Mouse (Mus musculus) liver, postnatal 0 days (tissue): ENCODE measurements around the gene Poc1b. TPM values are rescaled to one million over a fixed set of nuclear protein-coding genes. Genes with fewer than 3 reads are reported as not detected.

Experiments
- ATAC-seq: fragments of 200-750 bp; cut with Nextera tagmentation; 2 replicates; pipeline ENCODE4 v1.8.0; 2017; ENCODE audit warnings: mild to moderate bottlenecking, moderate library complexity
- DNase-seq: peaks from one replicate; pipeline ENCODE4 v3.0.0-alpha.2; 2016
- H3K27ac ChIP-seq: fragments of 300-500 bp; sonication (generic); 2 replicates; pipeline ENCODE4 v1.5.1; 2014; ENCODE audit warnings: antibody characterized with exemption, moderate library complexity, mild to moderate bottlenecking, low read depth
- H3K27me3 ChIP-seq: fragments of 300-500 bp; sonication (generic); 2 replicates; pipeline ENCODE4 v1.6.1; 2014; ENCODE audit warnings: low read length, control low read depth, mixed read lengths; ENCODE audit not compliant: insufficient read depth
- H3K36me3 ChIP-seq: fragments of 300-500 bp; sonication (generic); replicated peaks from 2 replicates; pipeline ENCODE4 v1.6.1; 2014; ENCODE audit warnings: mild to moderate bottlenecking, control low read depth, low read length, moderate library complexity, mixed read lengths; ENCODE audit not compliant: insufficient read depth
- H3K4me1 ChIP-seq: fragments of 300-500 bp; sonication (generic); 2 replicates; pipeline ENCODE4 v1.6.1; 2014; ENCODE audit warnings: antibody characterized with exemption, mild to moderate bottlenecking, control low read depth; ENCODE audit not compliant: insufficient read depth
- H3K4me2 ChIP-seq: fragments of 300-500 bp; sonication (generic); 2 replicates; pipeline ENCODE4 v1.6.1; 2014; ENCODE audit warnings: low read depth, mild to moderate bottlenecking, low read length, moderate library complexity, mixed read lengths
- H3K4me3 ChIP-seq: fragments of 300-500 bp; sonication (generic); 2 replicates; pipeline ENCODE4 v1.5.1; 2014; ENCODE audit warnings: low read depth, low read length
- H3K9ac ChIP-seq: fragments of 300-500 bp; sonication (generic); replicated peaks from 2 replicates; pipeline ENCODE4 v1.6.1; 2014; ENCODE audit warnings: mild to moderate bottlenecking, moderate library complexity
- H3K9me3 ChIP-seq: fragments of 300-500 bp; sonication (generic); 2 replicates; pipeline ENCODE4 v1.6.1; 2016; ENCODE audit warnings: mild to moderate bottlenecking, control low read depth, low read length, mixed read lengths
- CTCF ChIP-seq: sonication (generic); IDR thresholded peaks from 2 replicates; pipeline ENCODE4 v1.5.1; 2016; ENCODE audit warnings: antibody characterized with exemption, low read depth
- EP300 ChIP-seq: IDR thresholded peaks from 2 replicates; pipeline ENCODE4 v1.6.1; 2016; ENCODE audit warnings: antibody characterized with exemption, low read depth, mild to moderate bottlenecking
- WGBS: fragments of 180-500 bp; shearing (Covaris S2); extraction: QIAGEN DNeasy Blood & Tissue Kit; methylation state at CpG from one replicate; pipeline ENCODE4 v1.1.7; 2014; ENCODE audit not compliant: insufficient replicate concordance; 5-methylcytosine and 5-hydroxymethylcytosine counted together
- polyA plus RNA-seq: library from polyadenylated mRNA; unstranded; fragments of >200 nt; fragmentation: Nextera tagmentation; extraction: Ambion mirVana; gene quantifications from 2 replicates; pipeline ENCODE4 v1.2.1, GENCODE M21; 2015

The Poc1b gene
- polyA plus RNA-seq, 1 experiment from 2014 or later, result 3.9 TPM

- peak overlapping the region; percentile 22 for H3K4me2 ChIP-seq
- H3K9me3 ChIP-seq, result no peaks in the 10 kb centered on the region
- ATAC-seq, result peak; percentile 13; the same call in 1 of the 2 replicates
- H3K4me1 ChIP-seq, result peaks cover 29% of the 10 kb centered on the region
- no peaks in the 10 kb centered on the region for H3K36me3 ChIP-seq
- no peak overlapping the region for H3K9ac ChIP-seq
- 52% methylated on average over 11 of the region's 11 CpGs for WGBS
- no peaks in the 10 kb centered on the region for H3K27me3 ChIP-seq
- peak overlapping the region; percentile 80 for H3K27ac ChIP-seq
- no peak for DNase-seq
- peak; percentile 47 for TF ChIP-seq CTCF
- no peak for TF ChIP-seq EP300
- no peak overlapping the region for H3K4me3 ChIP-seq
Observed at GRCm38 (mm10) chr10:99168840-99169764, 62.3 kb downstream of the Poc1b start.

- Histone ChIP-seq H3K36me3 (no peaks in the 10 kb centered on the region), H3K4me2 (peak overlapping the region; percentile 22; the same call in 1 of the 2 replicates), H3K4me3 (no peak overlapping the region), H3K27me3 (no peaks in the 10 kb centered on the region), H3K4me1 (peaks cover 29% of the 10 kb centered on the region), H3K27ac (peak overlapping the region; percentile 80), H3K9me3 (no peaks in the 10 kb centered on the region), H3K9ac (no peak overlapping the region)
- DNase-seq (peak; percentile 37), ATAC-seq (peak; percentile 70)
- WGBS, result 35% methylated on average over 5 of the region's 5 CpGs
- TF ChIP-seq CTCF, result no peak
- peak; percentile 73 for TF ChIP-seq EP300
Observed at GRCm38 (mm10) chr10:99169765-99170129, 62.9 kb downstream of the Poc1b start.

GRCm38 (mm10) chr10:99171961-99172497 is 65.2 kb downstream of the Poc1b start:
- Histone ChIP-seq H3K27ac (peak overlapping the region; percentile 72), H3K27me3 (no peaks in the 10 kb centered on the region), H3K9me3 (no peaks in the 10 kb centered on the region), H3K4me3 (no peak overlapping the region), H3K9ac (no peak overlapping the region), H3K4me2 (peak overlapping the region; percentile 47), H3K4me1 (peaks cover 27% of the 10 kb centered on the region), H3K36me3 (no peaks in the 10 kb centered on the region)
- DNase-seq (peak; percentile 43), ATAC-seq (peak; percentile 57)
- 21% methylated on average over 12 of the region's 12 CpGs for WGBS
- TF ChIP-seq CTCF, result no peak
- no peak; the same call in 1 of the 2 replicates for TF ChIP-seq EP300

GRCm38 (mm10) chr10:99172906-99173507 is 66.2 kb downstream of the Poc1b start:
- WGBS, result 58% methylated on average over 7 of the region's 7 CpGs
- Histone ChIP-seq H3K27ac (no peak overlapping the region), H3K9me3 (no peaks in the 10 kb centered on the region), H3K4me2 (no peak overlapping the region), H3K4me1 (peaks cover 27% of the 10 kb centered on the region), H3K27me3 (no peaks in the 10 kb centered on the region), H3K9ac (no peak overlapping the region), H3K36me3 (no peaks in the 10 kb centered on the region), H3K4me3 (no peak overlapping the region)
- DNase-seq (no peak), ATAC-seq (no peak)
- TF ChIP-seq CTCF (no peak), EP300 (no peak)

- no peaks in the 10 kb centered on the region for H3K36me3 ChIP-seq
- no peaks in the 10 kb centered on the region for H3K27me3 ChIP-seq
- no peak overlapping the region for H3K4me3 ChIP-seq
- H3K4me2 ChIP-seq, result no peak overlapping the region
- no peak for ATAC-seq
- H3K9ac ChIP-seq, result no peak overlapping the region
- H3K9me3 ChIP-seq, result no peaks in the 10 kb centered on the region
- no peak for DNase-seq
- TF ChIP-seq EP300 (no peak), CTCF (no peak)
- H3K27ac ChIP-seq, result no peak overlapping the region
- 82% methylated on average over 9 of the region's 9 CpGs for WGBS
- H3K4me1 ChIP-seq, result peaks cover 14% of the 10 kb centered on the region
Observed at GRCm38 (mm10) chr10:99176911-99177310, 70.1 kb downstream of the Poc1b start.

GRCm38 (mm10) chr10:99178118-99178517 is 71.3 kb downstream of the Poc1b start:
- H3K27me3 ChIP-seq, result no peaks in the 10 kb centered on the region
- no peak overlapping the region for H3K4me3 ChIP-seq
- H3K4me1 ChIP-seq, result peaks cover 8% of the 10 kb centered on the region
- ATAC-seq (no peak), DNase-seq (no peak)
- no peaks in the 10 kb centered on the region for H3K9me3 ChIP-seq
- WGBS, result 90% methylated on average over 2 of the region's 2 CpGs
- TF ChIP-seq CTCF, result peak; percentile 50
- no peak for TF ChIP-seq EP300
- no peak overlapping the region for H3K27ac ChIP-seq
- no peak overlapping the region for H3K9ac ChIP-seq
- no peak overlapping the region for H3K4me2 ChIP-seq
- H3K36me3 ChIP-seq, result no peaks in the 10 kb centered on the region
